Mouse (Mus musculus) lung, embryonic 15.5 days (tissue): ENCODE measurements around the gene Hist1h3e. TPM values are rescaled to one million over a fixed set of nuclear protein-coding genes. Genes with fewer than 3 reads are reported as not detected.

Experiments used
- ATAC-seq: fragments of 200-750 bp; cut with Nextera tagmentation; 2 replicates; pipeline ENCODE4 v1.8.0; 2017; ENCODE audit warnings: moderate number of reproducible peaks, borderline replicate concordance; ENCODE audit not compliant: low FRiP score, low TSS enrichment; ENCODE audit errors: extremely low read depth
- H3K27ac ChIP-seq: fragments of 300-500 bp; sonication (generic); 2 replicates; pipeline ENCODE4 v1.5.1; 2015; ENCODE audit warnings: moderate library complexity, mild to moderate bottlenecking, inconsistent platforms
- H3K27me3 ChIP-seq: fragments of 300-500 bp; sonication (generic); 2 replicates; pipeline ENCODE4 v1.6.1; 2015; ENCODE audit warnings: inconsistent platforms
- H3K36me3 ChIP-seq: fragments of 300-500 bp; sonication (generic); 2 replicates; pipeline ENCODE4 v1.6.1; 2015; ENCODE audit warnings: inconsistent platforms
- H3K4me1 ChIP-seq: fragments of 300-500 bp; sonication (generic); 2 replicates; pipeline ENCODE4 v1.6.1; 2015; ENCODE audit warnings: inconsistent platforms
- H3K4me2 ChIP-seq: fragments of 300-500 bp; sonication (generic); 2 replicates; pipeline ENCODE4 v1.6.1; 2015; ENCODE audit warnings: inconsistent platforms, mild to moderate bottlenecking, moderate library complexity
- H3K4me3 ChIP-seq: fragments of 300-500 bp; sonication (generic); 2 replicates; pipeline ENCODE4 v1.5.1; 2015; ENCODE audit warnings: mild to moderate bottlenecking, inconsistent platforms
- H3K9ac ChIP-seq: fragments of 300-500 bp; sonication (generic); 2 replicates; pipeline ENCODE4 v1.6.1; 2015; ENCODE audit warnings: inconsistent platforms
- H3K9me3 ChIP-seq: fragments of 300-500 bp; sonication (generic); 2 replicates; pipeline ENCODE4 v1.6.1; 2016; ENCODE audit warnings: inconsistent platforms
- WGBS: fragments of 180-500 bp; shearing (Covaris S2); methylation state at CpG from one replicate; pipeline ENCODE4 v1.1.7; 2015; 5-methylcytosine and 5-hydroxymethylcytosine counted together
- polyA plus RNA-seq: library from polyadenylated mRNA; unstranded; fragments of >200 nt; fragmentation: Nextera tagmentation; extraction: Ambion mirVana; gene quantifications from 2 replicates; pipeline ENCODE4 v1.2.1, GENCODE M21; 2015

The Hist1h3e gene
- polyA plus RNA-seq, 1 experiment from 2014 or later, result 7.9 TPM

DNA sequence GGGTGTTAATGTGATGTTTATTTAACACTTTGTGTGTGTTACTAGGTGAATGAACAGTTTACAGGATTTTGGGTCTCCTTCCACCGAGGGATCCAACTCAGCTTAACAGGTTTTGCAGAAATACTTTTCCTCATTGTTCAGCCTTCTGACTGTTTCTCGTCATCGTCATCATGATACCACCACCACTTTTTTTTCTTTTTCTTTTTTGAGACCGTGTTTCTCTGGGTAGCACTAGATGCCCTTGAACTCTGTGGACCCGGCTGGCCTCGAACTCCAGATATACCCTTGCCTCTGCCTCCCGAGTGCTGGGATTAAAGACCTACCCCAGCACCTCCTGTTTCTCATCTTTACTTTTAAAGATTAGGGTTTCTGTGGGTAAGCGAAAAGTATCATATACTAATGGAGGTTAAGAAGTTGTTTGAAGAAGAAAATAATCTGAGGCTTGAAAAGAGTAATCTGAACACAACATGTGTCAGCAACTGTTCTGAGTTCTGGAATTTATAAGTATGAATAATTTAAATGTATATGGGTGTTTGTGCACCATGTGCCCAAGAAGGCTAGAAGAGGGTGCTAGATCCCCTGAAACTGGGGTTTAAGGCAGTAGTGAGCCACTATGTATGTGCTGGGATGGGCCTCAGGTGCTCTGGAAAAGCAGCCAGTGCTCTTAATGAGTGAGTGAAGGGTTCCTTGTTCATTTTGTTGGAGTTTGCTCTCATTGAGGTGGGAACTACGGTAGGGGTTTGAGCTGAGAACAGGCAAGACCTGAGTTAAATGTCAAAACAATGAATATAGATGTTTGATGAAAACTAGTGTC lies 29.7 kb downstream of the Hist1h3e start:
- Histone ChIP-seq H3K4me1 (peaks cover 39% of the 10 kb centered on the region), H3K9me3 (no peaks in the 10 kb centered on the region), H3K36me3 (no peaks in the 10 kb centered on the region), H3K27me3 (no peaks in the 10 kb centered on the region), H3K4me2 (peak overlapping the region; percentile 66), H3K4me3 (peak overlapping the region; percentile 48), H3K27ac (peak overlapping the region; percentile 98), H3K9ac (peak overlapping the region; percentile 49)
- ATAC-seq, result no peak
- 11% methylated on average over 9 of the region's 9 CpGs for WGBS

- Histone ChIP-seq H3K4me1 (peaks cover 32% of the 10 kb centered on the region), H3K27me3 (no peaks in the 10 kb centered on the region), H3K4me3 (peak within 1 kb of the TSS; percentile 48), H3K9ac (peak within 1 kb of the TSS; percentile 57), H3K9me3 (no peaks in the 10 kb centered on the region), H3K36me3 (no peaks in the 10 kb centered on the region), H3K27ac (peak within 1 kb of the TSS; percentile 98), H3K4me2 (peak within 1 kb of the TSS; percentile 66)
- WGBS, result under 1% methylated on average over 64 of the region's 70 CpGs
- ATAC-seq, result peak; percentile 77
Measured at GRCm38 (mm10) chr13:23530901-23531875, 31.0 kb downstream of the Hist1h3e start, which contains the start of gene Hist1h4h. Gene Hist1h4h, plus strand, starts transcription at chr13:23531050.

GRCm38 (mm10) chr13:23530181-23530900 lies 31.8 kb downstream of the Hist1h3e start:
- no peak for ATAC-seq
- H3K27ac ChIP-seq, result peak overlapping the region; percentile 98

DNA sequence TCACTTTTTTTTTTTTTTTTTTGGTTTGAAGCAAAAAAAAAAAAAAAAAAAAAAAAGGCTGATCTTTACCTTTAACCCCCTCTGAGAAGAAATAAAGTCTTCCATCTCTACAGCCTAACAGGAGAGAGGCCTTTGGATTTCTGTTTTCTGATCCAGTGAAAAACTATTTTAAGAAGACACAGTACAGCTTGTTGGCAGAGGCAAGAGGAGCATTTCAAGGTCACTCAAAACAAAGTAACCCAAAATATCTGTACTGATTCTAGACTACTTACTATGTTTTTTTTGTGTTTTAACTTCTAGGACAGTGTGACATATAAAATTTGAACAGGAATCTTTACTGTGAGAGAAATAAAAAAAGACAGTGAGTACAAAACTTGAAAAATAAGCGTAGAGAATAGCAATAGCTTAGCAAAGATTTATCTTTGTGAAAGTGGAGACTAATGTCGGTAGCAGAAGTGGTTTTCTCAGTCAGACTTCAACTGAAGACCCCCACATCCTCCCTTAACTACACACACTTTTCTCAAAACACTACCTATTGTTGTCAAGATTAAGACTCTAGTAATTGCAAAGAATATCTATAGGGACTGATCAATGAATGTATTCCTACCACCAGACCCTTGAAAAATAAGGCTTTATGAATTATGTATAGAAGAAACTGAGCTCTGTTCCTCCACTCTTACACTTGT lies 32.5 kb downstream of the Hist1h3e start:
- H3K4me3 ChIP-seq, result peak overlapping the region; percentile 48
- WGBS, result 9% methylated on average over 2 of the region's 2 CpGs
- H3K4me2 ChIP-seq, result peak overlapping the region; percentile 66
- H3K9ac ChIP-seq, result peak overlapping the region; percentile 57
- peaks cover 31% of the 10 kb centered on the region for H3K4me1 ChIP-seq
- H3K27me3 ChIP-seq, result no peaks in the 10 kb centered on the region
- no peak for ATAC-seq
- H3K36me3 ChIP-seq, result no peaks in the 10 kb centered on the region
- no peaks in the 10 kb centered on the region for H3K9me3 ChIP-seq
- H3K27ac ChIP-seq, result peak overlapping the region; percentile 98

More at GRCm38 (mm10) chr13:23530181-23530900, 31.8 kb downstream of the Hist1h3e start:
- Histone ChIP-seq H3K9me3 (no peaks in the 10 kb centered on the region), H3K27me3 (no peaks in the 10 kb centered on the region), H3K4me2 (peak overlapping the region; percentile 66), H3K4me3 (peak overlapping the region; percentile 48), H3K4me1 (peaks cover 32% of the 10 kb centered on the region), H3K36me3 (no peaks in the 10 kb centered on the region), H3K9ac (peak overlapping the region; percentile 57)
- under 1% methylated on average over 20 of the region's 20 CpGs for WGBS

DNA sequence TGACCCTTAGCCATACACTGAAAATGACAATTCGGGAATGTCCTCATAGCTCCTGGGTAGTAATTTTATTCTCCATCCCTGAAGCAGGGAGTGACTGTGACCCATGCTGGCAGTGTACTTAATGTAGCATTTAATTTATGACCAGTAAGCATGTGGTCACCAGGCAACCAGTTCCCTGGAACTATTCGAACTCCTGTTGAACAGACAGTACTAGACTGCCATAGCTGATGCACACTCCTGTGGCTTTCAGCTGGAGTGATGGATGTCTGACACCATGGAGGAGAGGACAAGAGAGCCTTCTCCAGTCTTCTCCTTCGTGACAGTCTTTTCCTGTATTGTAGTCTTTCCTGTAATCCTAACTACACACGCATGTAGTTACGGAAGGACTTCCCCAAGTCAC lies 33.2 kb downstream of the Hist1h3e start:
- ATAC-seq, result no peak
- 65% methylated on average over 5 of the region's 5 CpGs for WGBS
- Histone ChIP-seq H3K4me2 (peak overlapping the region; percentile 5; the same call in 1 of the 2 replicates), H3K4me3 (no peak overlapping the region), H3K9me3 (no peaks in the 10 kb centered on the region), H3K36me3 (no peaks in the 10 kb centered on the region), H3K9ac (no peak overlapping the region), H3K27ac (peak overlapping the region; percentile 33; the same call in 1 of the 2 replicates), H3K27me3 (no peaks in the 10 kb centered on the region), H3K4me1 (peaks cover 28% of the 10 kb centered on the region)

DNA sequence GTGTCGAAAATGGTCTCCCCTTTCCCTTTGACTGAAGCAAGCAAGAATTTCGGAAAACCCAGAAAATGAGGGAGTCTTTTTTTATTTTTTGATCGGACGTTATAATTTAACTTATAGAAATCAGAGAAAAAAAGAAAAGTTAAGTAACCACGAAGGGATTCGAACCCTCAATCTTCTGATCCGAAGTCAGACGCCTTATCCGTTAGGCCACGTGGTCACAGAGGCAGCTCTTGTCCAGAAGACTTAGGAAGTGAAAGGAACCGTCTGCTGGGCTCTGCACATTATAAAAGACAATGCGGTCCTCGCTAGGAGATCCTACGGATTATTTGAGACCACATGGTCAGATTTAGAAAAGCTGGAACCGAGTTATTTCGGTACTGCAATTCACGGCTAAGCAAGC lies 35.9 kb downstream of the Hist1h3e start:
- Histone ChIP-seq H3K9ac (peak overlapping the region; percentile 24; the same call in 1 of the 2 replicates), H3K4me3 (peak overlapping the region; percentile 40), H3K9me3 (no peaks in the 10 kb centered on the region), H3K36me3 (no peaks in the 10 kb centered on the region), H3K27ac (peak overlapping the region; percentile 67), H3K27me3 (no peaks in the 10 kb centered on the region), H3K4me1 (peaks cover 15% of the 10 kb centered on the region), H3K4me2 (peak overlapping the region; percentile 54)
- under 1% methylated on average over 17 of the region's 17 CpGs for WGBS
- ATAC-seq, result peak; percentile 46; the same call in 1 of the 2 replicates

- no peaks in the 10 kb centered on the region for H3K27me3 ChIP-seq
- peaks cover 17% of the 10 kb centered on the region for H3K4me1 ChIP-seq
- ATAC-seq, result no peak
- H3K4me2 ChIP-seq, result peak overlapping the region; percentile 52
- under 1% methylated on average over 10 of the region's 10 CpGs for WGBS
- H3K4me3 ChIP-seq, result peak overlapping the region; percentile 40
- H3K9ac ChIP-seq, result peak overlapping the region; percentile 24
- H3K36me3 ChIP-seq, result no peaks in the 10 kb centered on the region
- H3K27ac ChIP-seq, result no peak overlapping the region
- no peaks in the 10 kb centered on the region for H3K9me3 ChIP-seq
Measured at GRCm38 (mm10) chr13:23525901-23526300, 36.3 kb downstream of the Hist1h3e start.

DNA sequence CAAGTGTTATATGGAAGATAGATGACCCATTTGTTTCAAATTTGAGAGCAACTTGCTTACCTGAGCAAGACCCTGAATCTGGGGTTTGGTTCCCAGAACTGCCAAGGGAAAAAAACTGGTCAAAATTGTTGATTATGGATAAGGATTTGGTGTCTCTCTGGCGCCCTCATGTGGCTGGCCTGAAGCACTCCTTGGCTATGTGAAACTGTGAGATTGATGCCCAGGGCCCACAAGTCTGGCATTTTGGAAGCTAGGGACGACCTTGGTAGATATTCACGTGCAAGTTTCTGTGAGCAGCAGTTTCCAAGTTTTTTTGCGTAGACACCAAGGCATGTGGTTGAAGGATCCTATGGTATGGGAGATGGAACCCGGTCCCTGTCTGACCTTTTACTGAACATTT lies 37.5 kb downstream of the Hist1h3e start:
- no peaks in the 10 kb centered on the region for H3K9me3 ChIP-seq
- 0 out of 2 replicates have a peak, but pooled peaks have one; percentile 47 for ATAC-seq
- no peaks in the 10 kb centered on the region for H3K36me3 ChIP-seq
- H3K4me2 ChIP-seq, result peak overlapping the region; percentile 6; the same call in 1 of the 2 replicates
- peaks cover 25% of the 10 kb centered on the region for H3K4me1 ChIP-seq
- no peak overlapping the region for H3K27ac ChIP-seq
- H3K27me3 ChIP-seq, result no peaks in the 10 kb centered on the region
- WGBS, result 12% methylated on average over 5 of the region's 5 CpGs
- H3K4me3 ChIP-seq, result no peak overlapping the region
- no peak overlapping the region for H3K9ac ChIP-seq

DNA sequence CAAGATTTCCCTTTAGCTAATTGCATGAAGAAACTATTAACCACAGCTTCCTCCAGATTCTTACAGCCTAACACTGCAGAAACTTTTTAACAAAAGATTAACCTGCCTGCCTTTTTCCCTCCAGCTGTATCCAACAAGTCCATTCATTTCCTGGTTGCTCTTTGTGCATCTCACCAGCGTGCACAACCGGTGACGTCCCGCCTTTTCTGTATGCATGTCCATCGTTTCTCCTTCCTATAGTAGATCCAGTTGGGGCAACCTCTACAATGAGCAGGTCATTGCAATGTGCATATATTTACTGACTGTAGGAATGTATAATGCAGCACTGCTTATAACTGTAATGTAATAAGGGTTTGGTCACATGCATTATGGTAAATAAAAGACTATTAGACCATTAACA lies 38.2 kb downstream of the Hist1h3e start:
- Histone ChIP-seq H3K4me3 (no peak overlapping the region), H3K4me1 (peaks cover 24% of the 10 kb centered on the region), H3K27ac (no peak overlapping the region), H3K27me3 (no peaks in the 10 kb centered on the region), H3K9me3 (no peaks in the 10 kb centered on the region), H3K9ac (no peak overlapping the region), H3K36me3 (no peaks in the 10 kb centered on the region), H3K4me2 (no peak overlapping the region)
- ATAC-seq, result no peak
- 40% methylated on average over 5 of the region's 5 CpGs for WGBS

DNA sequence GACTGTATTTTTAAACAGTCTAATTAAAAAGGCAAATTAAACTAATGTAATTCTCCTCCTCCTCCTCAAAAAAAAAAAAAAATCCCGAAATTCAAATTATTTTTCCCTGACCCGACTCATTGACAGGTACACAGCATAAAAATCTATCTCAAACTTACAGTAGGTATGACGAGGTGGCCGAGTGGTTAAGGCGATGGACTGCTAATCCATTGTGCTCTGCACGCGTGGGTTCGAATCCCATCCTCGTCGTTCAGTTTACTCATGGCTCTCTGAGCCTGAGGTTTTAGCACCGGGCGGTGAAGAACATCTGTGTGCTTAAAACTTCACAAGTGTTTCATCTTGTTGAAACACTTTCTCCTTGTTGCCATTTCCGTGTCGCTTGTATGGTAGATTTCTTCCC lies 40.5 kb downstream of the Hist1h3e start:
- Histone ChIP-seq H3K27ac (no peak overlapping the region), H3K9ac (no peak overlapping the region), H3K36me3 (no peaks in the 10 kb centered on the region), H3K4me1 (peaks cover 14% of the 10 kb centered on the region; the same call in 1 of the 2 replicates), H3K27me3 (no peaks in the 10 kb centered on the region), H3K4me2 (peak overlapping the region; percentile 36), H3K9me3 (no peaks in the 10 kb centered on the region), H3K4me3 (peak overlapping the region; percentile 0; the same call in 1 of the 2 replicates)
- under 1% methylated on average over 14 of the region's 14 CpGs for WGBS
- ATAC-seq, result no peak
